Mouse (Mus musculus) right cerebral cortex, postnatal 14 days (tissue): Measurements from ENCODE around the gene Nhp2.
"Not testable (repeated sequence)": the region's sequence is repeated elsewhere in the genome, so short reads cannot be mapped to it uniquely, and the experiment has no call there.

Experiments
- DNase-seq: peaks from one replicate; pipeline ENCODE4 v3.0.0; 2022

Nhp2 gene

DNA sequence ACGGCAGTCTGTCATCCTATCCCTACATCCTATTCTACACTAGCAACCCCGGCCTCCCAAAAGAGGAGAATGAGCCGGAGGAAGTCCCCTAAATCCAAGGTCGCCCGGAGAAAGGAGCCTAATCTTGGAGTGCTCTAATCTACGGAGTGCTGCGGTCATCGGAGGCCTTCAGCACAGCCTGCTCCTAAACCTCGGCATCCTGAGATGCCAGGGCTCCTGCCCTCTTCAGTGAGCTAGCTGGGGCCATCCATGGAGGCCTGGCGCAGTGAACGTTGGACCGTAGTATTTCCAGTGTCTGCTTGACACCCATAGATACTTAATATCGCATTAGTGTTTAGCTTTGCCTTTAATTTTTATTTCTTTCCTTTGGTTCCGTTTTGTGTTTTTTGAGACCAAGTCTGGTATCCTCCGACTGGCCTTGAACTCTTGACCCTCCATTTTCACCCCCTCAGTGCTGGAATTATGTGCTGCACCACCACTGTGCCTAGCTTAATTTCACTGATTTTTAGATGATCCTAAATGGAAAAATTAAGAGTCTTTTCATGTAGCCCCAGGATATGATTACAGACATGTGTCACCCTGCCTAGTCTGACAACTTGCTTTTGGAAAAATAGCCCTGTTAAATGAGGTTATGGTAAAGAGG lies 12.3 kb upstream of the Nhp2 start:
- DNase-seq: no peak

GRCm38 (mm10) chr11:51609266-51609909 lies 10.1 kb upstream of the Nhp2 start:
- DNase-seq: no peak

DNA sequence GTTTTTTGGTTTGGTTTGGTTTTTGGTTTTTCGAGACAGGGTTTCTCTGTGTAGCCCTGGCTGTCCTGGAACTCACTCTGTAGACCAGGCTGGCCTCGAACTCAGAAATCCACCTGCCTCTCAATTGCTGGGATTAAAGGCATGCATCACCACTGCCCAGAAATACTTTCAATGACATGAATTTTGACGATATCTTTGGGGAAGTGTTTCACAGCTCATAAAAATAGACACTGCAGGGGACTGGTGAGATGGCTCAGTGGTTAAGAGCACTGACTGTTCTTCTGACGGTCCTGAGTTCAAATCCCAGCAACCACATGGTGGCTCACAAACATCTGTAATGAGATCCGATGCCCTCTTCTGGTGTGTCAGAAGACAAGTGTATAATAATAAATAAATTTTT lies 9.6 kb upstream of the Nhp2 start:
- DNase-seq: not testable (repeated sequence)

DNA sequence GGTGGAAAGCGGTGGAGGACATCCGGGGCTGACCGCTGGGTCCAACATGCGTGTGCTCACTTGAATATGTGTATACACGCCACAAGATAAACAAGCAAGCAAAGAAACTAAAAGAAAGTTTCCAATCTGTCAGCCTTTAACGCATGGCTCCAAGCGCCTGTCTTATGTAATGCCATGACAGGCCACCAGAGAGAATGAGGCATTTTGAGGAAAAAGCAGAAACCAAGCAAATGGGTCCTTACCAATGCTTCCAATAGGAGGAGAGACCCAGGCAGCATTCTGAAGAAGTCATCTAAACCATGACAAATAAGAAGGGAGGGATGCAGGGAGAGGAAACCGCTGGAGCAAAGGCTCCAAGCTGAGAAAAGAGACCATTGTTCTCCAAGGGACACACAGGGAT lies 5.3 kb upstream of the Nhp2 start:
- DNase-seq: no peak

GRCm38 (mm10) chr11:51615129-51615528 lies 4.4 kb upstream of the Nhp2 start:
- DNase-seq: no peak

GRCm38 (mm10) chr11:51615601-51616000 lies 3.9 kb upstream of the Nhp2 start:
- DNase-seq: no peak

- not testable (repeated sequence) for DNase-seq
Observed at GRCm38 (mm10) chr11:51616113-51616512, 3.4 kb upstream of the Nhp2 start.

- DNase-seq: peak; percentile 68
Observed at GRCm38 (mm10) chr11:51617693-51618092, 1.8 kb upstream of the Nhp2 start.

GRCm38 (mm10) chr11:51618894-51619408 lies 584 bp upstream of the Nhp2 start:
- no peak for DNase-seq

GRCm38 (mm10) chr11:51620084-51620483 lies 549 bp downstream of the Nhp2 start:
- no peak for DNase-seq

DNA sequence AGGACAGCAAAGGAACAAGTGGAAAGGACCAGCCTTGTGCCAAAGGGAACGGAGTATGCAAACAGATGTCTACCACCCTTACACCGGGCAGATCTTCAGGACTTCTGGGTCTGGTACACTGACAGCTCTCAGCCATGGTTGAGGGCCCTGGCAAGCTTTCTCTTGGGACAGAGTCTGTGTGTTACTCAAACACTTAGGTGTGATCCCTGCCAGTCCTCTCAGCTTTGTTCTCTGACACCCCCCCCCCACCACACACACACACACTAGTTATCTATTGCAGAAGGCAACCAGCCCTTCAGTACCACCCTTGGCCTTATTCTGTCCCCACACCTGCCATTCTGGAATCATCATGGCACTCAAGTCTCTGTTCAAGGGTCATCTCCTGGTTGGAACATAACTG lies 2.2 kb downstream of the Nhp2 start:
- DNase-seq: no peak

GRCm38 (mm10) chr11:51622971-51623491 lies 3.5 kb downstream of the Nhp2 start:
- DNase-seq: peak; percentile 61

DNA sequence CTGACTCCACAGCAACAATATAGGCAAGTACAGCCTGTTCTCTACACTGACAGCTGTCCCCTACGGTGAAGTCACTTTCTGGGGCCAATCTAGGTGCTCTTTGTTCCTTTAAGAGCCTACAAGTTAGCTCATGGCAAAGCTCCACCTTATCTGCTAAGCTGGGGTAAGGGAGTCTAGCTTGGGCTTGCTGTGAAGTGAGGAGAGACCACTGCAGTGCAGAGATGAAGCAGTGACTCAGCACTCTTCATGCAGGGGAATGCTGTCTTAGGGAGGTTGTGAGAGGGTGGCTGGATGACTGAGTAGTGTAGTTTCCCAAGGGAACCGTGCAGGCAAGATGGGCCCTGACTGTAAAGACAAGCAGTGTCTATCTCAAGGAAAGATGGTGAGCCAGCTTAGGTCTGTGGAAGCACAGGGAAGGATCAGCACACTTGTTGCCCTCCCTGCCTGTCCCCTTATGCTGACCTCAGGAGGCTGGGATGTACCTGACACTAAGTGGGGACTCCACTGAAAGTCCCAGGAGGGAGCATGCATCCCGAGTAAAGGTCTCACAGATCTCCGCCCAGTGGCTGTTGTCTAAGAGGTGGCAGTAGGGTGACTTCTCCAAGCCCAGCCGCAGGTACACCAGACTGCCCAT lies 5.8 kb downstream of the Nhp2 start:
- no peak for DNase-seq

- no peak for DNase-seq
Observed at GRCm38 (mm10) chr11:51627425-51627824, 7.9 kb downstream of the Nhp2 start.

DNA sequence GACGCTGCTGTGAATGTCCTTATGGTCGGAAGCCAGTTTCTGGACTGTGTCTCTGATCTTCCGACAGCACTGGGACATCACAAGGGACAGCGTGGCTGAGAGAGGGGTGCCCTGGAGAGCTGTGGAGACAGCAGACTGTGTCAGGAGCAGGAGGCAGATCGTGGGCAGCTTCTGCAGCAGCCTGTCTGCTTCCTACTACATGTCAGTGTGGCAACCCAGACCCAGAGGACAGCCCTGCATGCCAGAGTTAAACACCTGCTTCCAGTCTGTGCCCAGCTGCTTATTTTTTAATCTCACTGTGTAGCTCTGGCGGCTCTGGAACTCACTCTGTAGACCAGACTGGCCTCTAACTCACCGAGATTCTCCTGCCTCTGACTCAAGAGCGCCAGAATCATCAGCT lies 8.4 kb downstream of the Nhp2 start:
- DNase-seq: no peak

- DNase-seq: no peak
Observed at GRCm38 (mm10) chr11:51629651-51630314, 10.2 kb downstream of the Nhp2 start.

DNA sequence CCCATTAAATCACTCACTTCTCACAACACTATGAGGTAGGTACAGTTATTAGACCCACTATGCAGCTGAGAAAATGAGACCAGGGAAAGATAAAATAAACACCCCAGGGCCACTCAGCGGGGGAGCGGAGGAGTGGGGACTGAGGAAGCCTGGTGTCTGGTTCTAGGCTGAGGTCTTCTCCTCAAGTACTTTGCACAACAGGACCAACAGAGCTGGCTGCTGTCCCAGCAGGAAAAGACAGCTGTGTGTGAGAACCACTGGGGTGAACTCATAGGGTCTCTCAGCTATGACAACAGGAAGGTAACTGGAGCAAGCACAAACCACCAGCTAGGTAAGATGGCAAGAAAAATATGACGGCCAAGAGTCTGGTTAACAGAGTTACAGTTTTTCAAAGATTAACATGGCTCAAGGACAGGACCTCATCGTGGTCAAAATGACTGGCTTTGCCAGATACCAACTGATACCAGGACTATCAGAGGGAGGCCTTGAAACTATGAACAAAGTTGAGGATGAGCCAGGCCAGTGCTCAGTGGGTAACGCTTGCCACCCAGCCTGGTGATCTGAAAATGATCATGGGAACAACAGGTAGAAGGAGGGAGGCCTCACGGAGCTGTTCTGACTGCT lies 12.7 kb downstream of the Nhp2 start:
- DNase-seq: no peak

- DNase-seq: not testable (repeated sequence)
Observed at GRCm38 (mm10) chr11:51633200-51633599, 13.7 kb downstream of the Nhp2 start.

GRCm38 (mm10) chr11:51633721-51634120 lies 14.2 kb downstream of the Nhp2 start:
- no peak for DNase-seq

DNA sequence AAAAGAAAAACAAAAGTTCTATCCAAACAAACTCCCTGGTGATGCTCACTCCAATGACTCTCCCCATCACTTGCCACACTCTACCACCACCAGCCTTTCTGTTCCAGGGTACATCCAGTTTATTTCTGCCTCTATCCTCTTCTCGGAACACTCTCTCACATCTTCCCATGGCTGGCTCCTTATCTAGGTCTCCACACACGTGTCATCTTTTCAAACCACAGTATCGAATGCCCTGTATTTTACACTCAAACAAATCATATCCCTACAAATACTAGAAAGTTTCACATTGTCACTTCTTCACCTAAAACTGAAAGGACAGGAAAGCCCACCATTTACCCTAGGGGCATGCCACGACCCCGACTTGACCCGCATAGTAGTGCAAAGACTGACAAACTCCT lies 15.6 kb downstream of the Nhp2 start:
- no peak for DNase-seq

- peak; percentile 94 for DNase-seq
Observed at GRCm38 (mm10) chr11:51635525-51636322, 16.2 kb downstream of the Nhp2 start, which contains the start of gene Rmnd5b. Gene Rmnd5b (minus strand): TSS chr11:51635896.

GRCm38 (mm10) chr11:51636323-51636684 lies 16.8 kb downstream of the Nhp2 start:
- DNase-seq: peak; percentile 44
